Mouse (Mus musculus): ENCODE data around the gene Gm973.

Gm973 gene

DNA sequence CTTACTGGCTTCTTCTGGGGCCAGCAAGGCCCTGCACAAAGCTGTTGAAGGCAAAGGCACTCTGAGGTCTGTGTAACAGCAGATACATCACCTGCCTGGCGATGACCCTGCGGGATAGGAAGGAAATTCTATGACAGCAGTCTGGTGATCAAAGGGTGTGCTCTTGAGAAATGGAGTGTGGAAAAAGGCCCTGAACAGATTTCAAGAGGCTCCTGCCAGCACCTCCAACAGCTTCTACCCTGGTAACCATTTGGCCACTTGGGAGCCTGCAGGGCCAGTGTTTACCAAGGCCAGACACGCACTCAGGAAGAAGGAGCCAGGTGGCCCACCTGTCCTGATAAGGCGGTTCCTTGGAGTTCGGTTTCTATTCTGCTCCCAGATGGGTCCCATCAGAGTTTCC is 63.3 kb downstream of the Gm973 start:
- ATAC-seq (ENCODE audit: insufficient number of reproducible peaks, low FRiP score, low TSS enrichment) = peak; percentile 65

DNA sequence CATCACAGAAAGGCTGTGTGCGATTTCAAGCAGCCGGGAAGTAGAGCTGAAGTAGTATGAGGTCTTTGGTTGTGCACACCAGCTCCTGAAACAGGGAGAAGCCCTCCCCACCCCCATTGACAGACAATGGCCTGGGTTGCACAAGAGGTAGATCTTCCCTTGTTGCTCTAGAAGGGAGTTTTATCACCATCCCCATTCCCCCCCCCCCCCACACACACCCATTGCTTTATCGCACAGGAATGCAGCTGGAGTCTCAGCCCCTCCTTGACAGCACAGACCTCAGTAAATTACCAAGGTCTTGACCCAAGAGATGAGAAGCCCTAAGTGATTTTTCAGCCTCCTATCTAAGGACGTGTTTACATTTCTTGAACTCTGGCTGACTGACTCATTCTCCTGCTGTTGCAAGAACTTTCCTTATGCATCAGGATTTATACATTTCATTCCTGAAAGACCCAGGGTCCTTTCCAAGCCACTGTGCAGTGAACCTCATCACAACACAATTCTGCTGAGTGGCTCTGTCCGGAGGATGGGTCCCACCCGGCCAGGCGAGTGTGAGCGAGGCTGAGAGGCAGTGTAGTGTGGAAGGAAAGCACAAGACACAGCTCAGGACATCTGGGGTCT is 64.2 kb downstream of the Gm973 start:
- no peak for ATAC-seq (ENCODE audit: insufficient number of reproducible peaks, low FRiP score, low TSS enrichment)

DNA sequence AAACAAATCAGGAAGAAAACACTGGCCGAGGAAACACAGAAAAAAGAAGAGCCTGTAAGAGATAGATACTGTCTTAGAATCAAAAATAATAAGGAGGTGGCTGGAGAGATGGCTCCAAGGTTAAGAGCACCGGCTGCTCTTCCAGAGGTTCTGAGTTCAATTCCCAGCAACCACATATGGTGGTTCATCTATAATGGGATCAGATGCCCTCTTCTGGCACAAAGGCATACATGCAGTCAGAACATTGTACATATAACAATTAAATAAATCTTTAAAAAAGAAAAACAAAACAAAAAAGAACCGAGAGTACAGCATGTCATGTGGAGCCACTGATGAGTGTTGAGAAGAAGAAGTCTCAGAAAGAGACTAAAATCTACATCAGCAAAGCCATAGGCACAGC is 64.8 kb downstream of the Gm973 start:
- no peak for ATAC-seq (ENCODE audit: insufficient number of reproducible peaks, low FRiP score, low TSS enrichment)

DNA sequence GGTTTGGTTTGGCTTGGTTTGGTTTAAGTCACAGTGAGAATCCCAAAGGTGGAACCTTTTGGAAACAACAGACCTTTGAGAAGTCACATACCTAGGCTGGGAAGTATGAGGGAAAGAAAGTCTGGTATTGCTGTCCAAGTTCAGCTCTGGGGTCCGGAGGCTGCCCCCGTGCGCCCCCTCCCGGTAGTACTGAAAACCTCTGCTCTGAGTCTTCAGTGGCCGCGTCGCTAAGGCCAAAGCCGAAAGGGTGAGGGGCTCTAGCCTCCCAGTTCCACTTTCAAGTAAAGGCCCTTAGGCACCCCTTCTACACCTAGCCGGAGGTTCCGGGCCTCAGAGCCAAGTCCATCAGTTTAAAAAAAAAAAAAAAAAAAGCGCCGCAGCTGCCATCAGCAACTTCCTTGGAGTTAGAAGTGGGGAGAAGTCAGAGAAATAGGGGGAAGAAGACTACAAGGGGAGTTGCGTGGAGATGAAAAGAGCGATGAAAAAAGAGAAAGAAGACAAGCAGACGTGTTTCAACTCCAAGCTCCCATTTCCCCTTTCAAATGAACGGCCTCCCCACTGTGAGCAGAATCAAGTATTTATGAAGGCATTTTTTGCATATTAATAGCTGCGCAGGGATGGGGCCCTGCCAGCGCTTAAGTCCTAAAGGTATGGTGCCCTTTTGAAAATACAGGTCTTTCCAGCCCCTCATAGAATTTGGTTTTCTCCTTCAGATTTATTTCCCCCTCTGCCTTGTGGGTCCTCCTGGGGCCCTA is 68.8 kb downstream of the Gm973 start:
- peak; percentile 85; the same call in 1 of the 2 replicates for ATAC-seq (ENCODE audit: insufficient number of reproducible peaks, low FRiP score, low TSS enrichment)

DNA sequence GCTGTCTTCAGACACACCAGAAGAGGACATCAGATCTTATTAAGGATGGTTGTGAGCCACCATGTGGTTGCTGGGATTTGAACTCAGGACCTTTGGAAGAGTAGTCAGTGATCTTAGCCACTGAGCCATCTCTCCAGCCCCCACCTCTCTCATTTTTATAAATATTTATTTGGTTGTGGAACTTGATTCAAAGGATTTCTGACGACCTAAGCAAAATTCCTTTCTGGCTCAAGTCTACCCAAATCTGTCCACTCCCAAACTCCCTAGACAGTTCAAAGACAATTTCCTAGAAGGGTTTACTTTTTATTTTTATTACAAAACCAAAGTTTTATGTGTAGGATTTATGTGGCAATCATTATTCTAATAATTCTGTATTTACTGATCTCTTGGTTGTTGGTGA is 73.2 kb downstream of the Gm973 start:
- ATAC-seq (ENCODE audit: insufficient number of reproducible peaks, low FRiP score, low TSS enrichment) = no peak

DNA sequence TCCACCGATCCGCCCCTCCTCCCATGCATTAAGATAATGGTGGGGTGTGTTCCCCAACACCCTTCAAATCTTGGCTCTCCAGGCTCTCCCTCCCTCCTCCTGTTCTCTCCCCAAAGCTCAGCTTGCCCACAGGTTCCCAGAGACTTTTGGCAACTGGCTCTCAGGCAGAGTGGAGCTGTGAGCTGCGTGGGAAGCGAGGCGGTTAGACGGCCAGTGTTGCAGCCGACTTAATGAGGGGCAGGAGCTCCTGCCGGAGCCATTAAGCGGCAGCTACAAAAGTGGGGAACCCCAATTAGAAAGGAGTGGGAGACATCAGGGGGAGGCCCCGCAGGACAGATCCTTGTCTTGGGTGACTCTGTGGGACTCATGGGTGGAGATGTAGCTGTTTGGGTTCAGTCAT is 76.3 kb downstream of the Gm973 start:
- ATAC-seq (ENCODE audit: insufficient number of reproducible peaks, low FRiP score, low TSS enrichment) = no peak

DNA sequence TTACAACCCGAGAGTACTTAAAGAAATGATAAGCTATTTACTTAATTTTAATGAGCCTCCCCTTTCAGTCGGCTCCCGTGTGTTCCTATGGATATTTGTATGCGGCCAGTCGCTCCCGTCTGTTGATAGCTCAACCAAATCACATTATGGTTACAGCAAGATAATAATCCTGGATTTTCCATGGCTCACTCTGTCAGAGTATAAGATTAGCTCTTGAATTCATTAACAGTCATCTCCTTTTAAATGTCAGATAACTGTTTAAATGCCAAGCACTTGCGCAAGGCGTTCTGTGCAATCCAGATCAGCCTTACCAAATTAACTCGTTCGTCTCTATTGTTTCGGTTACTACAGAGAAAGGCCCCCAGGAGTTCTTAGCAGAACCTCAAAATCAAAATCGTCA is 76.8 kb downstream of the Gm973 start:
- ATAC-seq (ENCODE audit: insufficient number of reproducible peaks, low FRiP score, low TSS enrichment) = no peak

DNA sequence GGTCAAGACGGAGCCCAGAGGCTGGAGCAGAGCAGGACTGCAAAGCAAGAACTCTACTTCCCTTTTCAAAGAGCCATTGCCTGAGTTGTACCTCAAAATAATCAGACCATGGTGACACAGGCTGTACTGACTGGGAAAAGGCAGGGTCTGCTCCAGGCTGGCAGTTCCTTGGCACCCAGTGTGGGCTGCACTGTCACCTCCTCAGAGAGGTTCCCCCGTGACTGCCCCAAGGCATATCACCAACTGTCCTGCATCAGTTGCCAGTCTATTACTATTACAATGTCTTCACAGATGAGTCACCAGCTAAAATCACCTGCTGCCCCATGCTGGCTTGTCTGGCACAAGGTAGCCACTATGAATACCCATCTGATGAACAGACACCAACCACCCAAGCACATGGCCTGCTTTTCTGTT is 77.6 kb downstream of the Gm973 start:
- ATAC-seq (ENCODE audit: insufficient number of reproducible peaks, low FRiP score, low TSS enrichment) = peak; percentile 78

DNA sequence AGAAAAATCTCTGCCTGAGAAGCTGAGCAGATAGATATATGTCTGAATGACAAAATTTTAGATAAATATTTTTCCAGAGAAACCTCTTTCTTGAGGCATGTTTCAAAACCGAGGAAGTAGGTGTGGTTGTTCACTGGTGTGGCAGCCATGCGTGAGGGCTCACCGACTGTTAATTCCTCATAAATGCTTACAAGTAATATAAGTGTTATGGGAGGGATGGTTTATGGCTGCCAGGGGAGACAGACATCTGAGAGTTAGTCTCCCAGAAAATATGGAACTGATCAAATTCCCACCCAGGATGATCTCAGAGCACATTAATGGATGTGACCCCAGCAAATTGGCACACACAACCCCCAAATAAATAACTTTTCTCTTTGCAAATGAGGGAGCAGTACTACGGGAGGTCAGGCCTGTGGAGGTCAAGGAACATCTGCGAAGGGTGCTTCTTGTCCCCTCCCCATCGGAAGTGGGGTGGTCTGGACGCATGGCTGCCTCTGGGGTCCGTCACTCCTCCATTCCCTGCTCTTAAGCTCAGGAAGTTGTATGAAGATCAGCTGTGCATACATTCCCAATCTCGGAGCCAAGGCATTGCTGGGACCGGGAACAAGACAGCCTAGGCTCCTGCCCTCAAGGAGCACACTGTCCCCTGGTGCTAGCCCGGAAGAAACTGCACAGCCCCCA is 78.7 kb downstream of the Gm973 start:
- ATAC-seq (ENCODE audit: insufficient number of reproducible peaks, low FRiP score, low TSS enrichment) = no peak; the same call in 1 of the 2 replicates

DNA sequence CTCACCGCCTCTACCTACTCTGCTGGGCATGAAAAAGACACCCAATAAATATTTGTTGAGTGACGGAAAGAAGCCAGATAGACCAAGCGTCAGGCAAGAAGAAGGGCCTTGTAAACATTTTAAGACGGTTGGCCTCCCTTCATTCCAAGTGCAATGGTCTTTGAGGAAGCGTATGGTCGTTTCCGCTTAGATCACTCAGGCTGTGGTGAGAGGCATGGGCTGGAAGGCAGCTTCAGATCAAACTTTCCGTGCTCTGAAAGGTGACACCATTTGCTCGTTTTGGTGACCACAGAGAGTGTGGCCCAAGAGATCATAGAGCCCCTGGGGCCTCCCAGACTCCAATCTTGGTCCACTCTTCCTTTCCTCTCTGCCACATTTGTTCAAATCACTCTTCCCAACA is 79.5 kb downstream of the Gm973 start:
- ATAC-seq (ENCODE audit: insufficient number of reproducible peaks, low FRiP score, low TSS enrichment) = no peak

DNA sequence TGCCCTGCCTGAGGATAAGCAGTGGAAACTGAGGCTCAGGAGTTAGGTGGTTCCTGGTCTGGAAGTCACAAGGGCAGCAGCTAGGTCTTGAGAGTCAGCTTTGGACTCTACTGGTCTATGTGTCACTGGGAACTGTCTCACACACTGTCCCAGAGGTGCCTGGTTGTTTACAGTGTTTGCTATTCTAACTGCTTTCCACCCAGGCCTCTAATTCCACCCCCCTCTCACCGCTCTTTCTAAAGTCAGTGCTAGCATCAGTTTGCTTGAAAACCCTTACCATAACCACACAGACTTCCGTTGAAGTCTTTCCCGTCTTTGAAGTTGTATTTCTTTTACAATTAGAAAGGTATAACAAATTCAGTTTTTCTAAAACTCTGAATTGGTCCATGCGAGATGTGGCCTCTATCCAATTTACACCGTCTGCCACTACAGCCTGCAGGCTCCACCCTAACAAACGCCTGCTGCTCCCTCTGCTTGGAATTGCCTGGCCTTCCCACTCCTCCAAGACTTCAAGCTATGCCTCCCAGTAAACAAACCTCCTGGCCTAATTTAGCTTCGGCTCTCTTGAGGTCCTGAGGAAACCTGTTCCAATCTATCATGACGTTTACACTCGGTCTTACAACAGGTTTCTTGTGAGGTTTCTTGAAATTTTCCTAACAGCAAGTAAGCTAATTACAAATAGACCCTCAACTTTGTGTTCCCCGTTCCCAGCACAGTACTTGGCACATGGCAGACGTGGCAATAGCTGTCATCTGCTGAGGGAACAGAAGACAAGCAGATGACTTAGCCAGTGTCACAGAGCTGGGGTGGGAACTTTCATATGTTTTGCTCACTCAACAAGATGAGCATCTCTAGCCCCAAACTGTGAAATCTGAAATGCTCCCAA is 86.7 kb downstream of the Gm973 start:
- peak; percentile 88 for ATAC-seq (ENCODE audit: insufficient number of reproducible peaks, low FRiP score, low TSS enrichment)

DNA sequence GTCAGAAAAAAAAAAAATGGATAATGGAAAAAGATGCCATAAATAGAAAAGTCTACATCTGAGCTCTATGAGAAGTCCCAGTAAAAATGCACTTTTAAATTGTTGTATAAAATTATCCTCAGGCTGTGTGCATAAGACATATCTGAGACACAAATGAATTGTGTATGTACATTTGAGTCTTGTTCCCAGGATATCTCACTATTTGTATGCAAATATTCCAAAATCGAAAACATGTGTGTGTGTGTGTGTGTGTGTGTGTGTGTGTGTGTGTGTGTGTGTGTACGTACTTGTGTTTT is 87.3 kb downstream of the Gm973 start:
- no peak for ATAC-seq (ENCODE audit: insufficient number of reproducible peaks, low FRiP score, low TSS enrichment)

DNA sequence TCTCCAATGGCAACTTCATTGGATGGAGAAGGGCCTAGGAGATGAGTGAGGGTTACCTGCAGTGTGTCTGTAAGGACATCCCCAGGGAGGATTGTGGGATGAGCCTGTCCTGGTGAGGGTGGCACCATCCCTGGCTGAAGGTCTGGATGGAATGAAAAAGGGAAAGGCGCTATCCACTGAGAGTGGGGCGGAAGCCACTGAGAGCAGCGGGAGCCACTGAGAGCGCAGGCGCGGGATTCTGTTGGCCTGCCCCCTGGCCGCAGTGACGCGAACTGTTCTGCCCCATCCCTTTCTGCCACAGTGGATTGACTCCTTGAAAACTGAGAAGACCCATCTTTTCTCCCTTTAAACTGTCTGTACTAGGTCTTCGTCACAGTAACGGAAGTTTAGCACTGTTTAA is 87.8 kb downstream of the Gm973 start:
- no peak for ATAC-seq (ENCODE audit: insufficient number of reproducible peaks, low FRiP score, low TSS enrichment)

DNA sequence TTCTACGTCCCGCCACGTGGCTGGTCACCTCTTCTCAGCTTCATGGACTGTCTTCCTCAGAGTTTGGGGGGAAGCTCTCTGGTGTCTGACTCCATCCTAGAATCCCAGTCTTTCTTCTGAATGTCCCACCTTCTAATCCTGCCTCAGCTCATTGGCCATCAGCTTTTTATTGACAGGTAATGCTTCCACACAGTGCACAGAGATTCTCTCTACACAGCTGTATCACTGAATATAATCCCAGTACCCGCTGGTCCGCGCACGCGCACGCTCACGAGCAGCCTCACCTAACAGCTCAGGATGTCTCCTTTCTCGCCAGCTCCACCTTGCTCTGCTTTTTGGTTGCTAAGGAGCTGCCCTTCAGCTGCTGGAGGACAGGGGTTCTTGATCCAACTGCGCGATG is 90.4 kb downstream of the Gm973 start:
- ATAC-seq (ENCODE audit: insufficient number of reproducible peaks, low FRiP score, low TSS enrichment) = no peak

DNA sequence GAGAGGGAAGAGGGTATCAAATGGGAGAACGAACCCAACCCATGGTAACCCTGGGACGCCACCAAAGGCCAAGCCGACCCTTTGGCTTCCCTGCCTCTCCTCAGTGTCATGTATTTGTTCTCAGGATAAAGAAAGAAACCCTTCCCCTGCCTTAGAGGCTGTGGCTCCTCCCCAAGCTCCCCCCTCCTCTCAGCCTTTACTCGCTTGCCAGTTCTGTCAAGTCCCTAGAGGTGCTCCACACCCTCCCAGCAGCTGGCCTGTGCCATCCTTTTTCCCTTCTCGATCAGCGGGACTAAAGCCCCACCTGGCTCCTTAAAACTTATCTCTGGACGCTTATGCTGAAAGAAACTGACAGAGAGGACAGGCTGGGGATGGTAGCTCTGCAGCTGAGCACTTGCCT is 91.0 kb downstream of the Gm973 start:
- no peak for ATAC-seq (ENCODE audit: insufficient number of reproducible peaks, low FRiP score, low TSS enrichment)

DNA sequence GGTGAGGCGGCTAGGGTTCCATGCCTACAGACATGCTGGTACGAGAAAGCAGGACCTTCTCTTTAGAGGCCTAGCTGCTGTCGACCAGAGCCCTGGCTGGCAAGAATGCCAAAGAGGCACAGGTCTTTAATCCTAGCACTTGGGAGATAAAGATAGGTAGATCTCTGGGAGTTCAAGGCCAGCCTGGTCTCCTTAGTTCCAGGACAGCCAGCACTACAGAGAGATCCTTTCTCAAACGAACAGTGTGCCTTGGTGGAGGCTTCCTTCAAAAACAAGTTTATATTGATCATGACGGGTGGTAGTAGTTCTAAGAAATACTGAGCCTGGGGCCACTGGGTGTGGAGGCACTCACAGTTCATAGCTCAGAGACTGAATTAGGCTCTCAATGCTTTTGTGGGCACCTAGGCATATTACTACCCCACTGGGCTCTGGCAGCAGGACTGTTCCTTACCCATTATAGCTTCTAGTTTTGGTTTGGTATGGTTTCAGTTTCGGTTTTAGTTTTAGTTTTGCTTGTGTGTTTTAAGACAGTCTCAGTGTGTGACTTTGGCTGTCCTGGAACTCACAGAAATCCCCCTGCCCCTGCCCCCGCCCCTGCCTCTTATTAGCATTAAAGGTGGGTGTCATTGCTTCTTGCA is 92.2 kb downstream of the Gm973 start:
- no peak for ATAC-seq (ENCODE audit: insufficient number of reproducible peaks, low FRiP score, low TSS enrichment)

DNA sequence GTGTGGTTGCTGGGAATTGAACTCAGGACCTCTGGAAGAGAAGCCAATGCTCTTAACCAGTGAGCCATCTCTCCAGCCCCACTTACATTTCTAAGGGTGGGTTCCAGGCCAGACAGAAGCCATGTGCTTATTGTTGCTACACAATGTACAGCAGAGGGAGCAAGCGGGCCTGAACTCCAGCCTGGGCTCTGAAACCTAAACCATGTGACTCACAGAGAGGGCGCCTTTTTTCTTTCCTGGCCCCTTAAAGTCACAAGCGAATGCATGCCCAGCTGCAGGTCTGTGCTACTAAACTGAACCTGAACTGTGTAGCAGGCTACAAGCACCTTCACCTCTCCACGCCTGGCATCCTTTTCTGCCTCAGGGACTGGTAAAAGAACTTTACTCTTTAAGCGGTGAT is 92.9 kb downstream of the Gm973 start:
- no peak for ATAC-seq (ENCODE audit: insufficient number of reproducible peaks, low FRiP score, low TSS enrichment)

DNA sequence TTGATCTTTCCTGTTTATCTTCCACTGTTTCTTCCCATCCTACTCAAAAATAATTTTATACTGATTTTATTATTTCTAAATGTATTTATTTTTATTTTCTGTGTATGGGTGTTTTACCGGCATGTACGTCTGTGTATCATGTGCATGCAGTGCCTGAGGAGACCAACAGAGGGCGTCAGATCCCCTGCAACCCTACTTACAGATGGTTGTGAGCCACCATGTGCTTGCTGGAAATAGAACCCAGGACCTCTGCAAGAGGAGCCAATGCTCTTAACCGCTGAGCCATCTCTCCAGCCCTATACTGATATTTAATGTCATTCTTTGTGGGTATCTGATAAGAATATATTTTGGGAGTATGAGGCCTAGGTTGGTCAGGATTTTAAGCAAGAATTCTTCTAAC is 93.4 kb downstream of the Gm973 start:
- ATAC-seq (ENCODE audit: insufficient number of reproducible peaks, low FRiP score, low TSS enrichment) = no peak

DNA sequence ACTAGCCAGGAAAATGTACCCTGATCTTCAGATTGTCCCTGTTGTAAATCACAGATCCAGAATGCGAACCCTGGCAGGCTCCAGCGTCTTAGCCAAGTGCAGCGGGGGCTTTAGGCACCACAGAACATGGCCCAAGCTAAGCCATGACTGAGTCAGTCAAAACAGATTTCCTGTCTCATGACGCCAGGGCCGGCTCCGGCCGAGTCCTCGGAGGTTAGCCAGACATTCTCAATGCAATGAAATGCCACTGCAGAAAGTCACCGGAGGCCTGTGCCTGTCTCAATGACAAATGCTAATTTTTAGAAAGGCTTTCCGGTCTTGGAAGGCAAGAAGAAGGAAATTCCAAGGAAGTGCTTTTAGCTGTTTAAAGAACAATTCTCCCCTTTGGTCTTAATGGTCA is 93.8 kb downstream of the Gm973 start:
- no peak for ATAC-seq (ENCODE audit: insufficient number of reproducible peaks, low FRiP score, low TSS enrichment)

DNA sequence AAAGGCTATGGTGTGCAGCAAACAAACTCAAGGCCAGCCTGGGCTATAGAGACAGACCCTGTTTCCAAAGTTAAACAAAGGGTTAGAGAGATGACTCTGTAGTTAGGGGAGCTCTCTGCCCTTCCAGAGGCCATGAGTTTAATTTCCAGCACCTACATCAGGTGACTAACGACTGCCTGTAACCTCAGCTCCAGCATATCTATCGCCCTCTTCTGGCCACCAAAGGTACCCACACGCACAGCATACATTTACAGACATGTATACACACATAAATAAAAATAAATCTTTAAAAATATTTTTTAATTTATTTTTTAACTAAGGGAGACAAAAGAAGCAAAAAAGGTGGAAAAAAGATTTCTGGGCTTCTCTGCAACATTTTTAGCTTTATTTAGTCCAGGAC is 94.9 kb downstream of the Gm973 start:
- no peak for ATAC-seq (ENCODE audit: insufficient number of reproducible peaks, low FRiP score, low TSS enrichment)
